Mouse (Mus musculus) midbrain, embryonic 13.5 days (tissue): Measurements from ENCODE around the gene Actl6b. TPM values are rescaled to one million over a fixed set of nuclear protein-coding genes. Genes with fewer than 3 reads are reported as not detected.
A peak's percentile ranks its signal among the peaks of the same experiment; 100 is the strongest.

Experiments
- ATAC-seq: fragments of 200-750 bp; cut with Nextera tagmentation; 2 replicates; pipeline ENCODE4 v1.8.0; 2017; ENCODE audit warnings: mild to moderate bottlenecking, moderate TSS enrichment, moderate library complexity
- H3K27ac ChIP-seq: fragments of 300-500 bp; sonication (generic); 2 replicates; pipeline ENCODE4 v1.5.1; 2015; ENCODE audit warnings: inconsistent platforms, mild to moderate bottlenecking, moderate library complexity
- H3K27me3 ChIP-seq: fragments of 300-500 bp; sonication (generic); 2 replicates; pipeline ENCODE4 v1.6.1; 2015; ENCODE audit warnings: mild to moderate bottlenecking, inconsistent platforms
- H3K36me3 ChIP-seq: fragments of 300-500 bp; sonication (generic); 2 replicates; pipeline ENCODE4 v1.6.1; 2015; ENCODE audit warnings: mild to moderate bottlenecking, inconsistent platforms
- H3K4me1 ChIP-seq: fragments of 300-500 bp; sonication (generic); replicated peaks from 2 replicates; pipeline ENCODE4 v1.6.1; 2015; ENCODE audit warnings: inconsistent platforms
- H3K4me2 ChIP-seq: fragments of 300-500 bp; sonication (generic); replicated peaks from 2 replicates; pipeline ENCODE4 v1.6.1; 2015; ENCODE audit warnings: moderate library complexity, mild to moderate bottlenecking, inconsistent platforms
- H3K4me3 ChIP-seq: fragments of 300-500 bp; sonication (generic); replicated peaks from 2 replicates; pipeline ENCODE4 v1.5.1; 2015; ENCODE audit warnings: mild to moderate bottlenecking, inconsistent platforms
- H3K9ac ChIP-seq: fragments of 300-500 bp; sonication (generic); replicated peaks from 2 replicates; pipeline ENCODE4 v1.6.1; 2015; ENCODE audit warnings: mild to moderate bottlenecking, inconsistent platforms
- H3K9me3 ChIP-seq: fragments of 300-500 bp; sonication (generic); 2 replicates; pipeline ENCODE4 v1.6.1; 2016; ENCODE audit warnings: mild to moderate bottlenecking, inconsistent platforms
- WGBS: fragments of 180-500 bp; shearing (Covaris S2); methylation state at CpG from one replicate; pipeline ENCODE4 v1.1.7; 2015; 5-methylcytosine and 5-hydroxymethylcytosine counted together
- polyA plus RNA-seq: library from polyadenylated mRNA; unstranded; fragments of >200 nt; fragmentation: Nextera tagmentation; extraction: Ambion mirVana; gene quantifications from 2 replicates; pipeline ENCODE4 v1.2.1, GENCODE M21; 2015

Actl6b gene
- 231 and 235 TPM in 2 replicates for polyA plus RNA-seq

DNA sequence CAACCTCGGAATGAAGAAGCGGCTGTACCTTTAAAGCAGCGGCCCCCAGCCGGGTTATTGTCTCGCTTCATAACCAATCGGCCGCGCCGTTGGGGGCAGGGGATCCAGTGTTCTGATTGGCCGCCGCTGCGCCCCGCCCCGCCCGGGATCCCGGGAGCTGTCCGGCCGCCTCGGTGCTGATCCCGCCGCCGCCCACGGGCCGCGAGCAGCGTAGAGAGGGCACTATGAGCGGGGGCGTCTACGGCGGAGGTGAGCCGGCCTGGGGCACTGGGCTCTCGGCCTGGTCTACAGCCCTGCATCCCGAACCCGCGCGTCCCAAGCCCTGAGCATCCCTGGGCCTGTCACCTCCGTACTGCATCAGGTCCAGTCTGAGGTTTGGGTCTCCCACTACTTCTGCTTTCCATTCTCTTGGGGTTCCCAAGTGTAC is at the start of gene Actl6b:
Gene Actl6b (plus strand): TSS at position 107 of the 427 bp plus-strand sequence.
- Histone ChIP-seq H3K4me3 (peak within 1 kb of the TSS; percentile 71), H3K4me2 (peak within 1 kb of the TSS; percentile 74), H3K27me3 (no peaks in the 10 kb centered on the region), H3K27ac (peak within 1 kb of the TSS; percentile 79), H3K9me3 (no peaks in the 10 kb centered on the region), H3K4me1 (peaks cover 13% of the 10 kb centered on the region), H3K9ac (peak within 1 kb of the TSS; percentile 87), H3K36me3 (no peaks in the 10 kb centered on the region)
- WGBS, result 1% methylated on average over 24 of the region's 37 CpGs
- peak; percentile 95 for ATAC-seq

DNA sequence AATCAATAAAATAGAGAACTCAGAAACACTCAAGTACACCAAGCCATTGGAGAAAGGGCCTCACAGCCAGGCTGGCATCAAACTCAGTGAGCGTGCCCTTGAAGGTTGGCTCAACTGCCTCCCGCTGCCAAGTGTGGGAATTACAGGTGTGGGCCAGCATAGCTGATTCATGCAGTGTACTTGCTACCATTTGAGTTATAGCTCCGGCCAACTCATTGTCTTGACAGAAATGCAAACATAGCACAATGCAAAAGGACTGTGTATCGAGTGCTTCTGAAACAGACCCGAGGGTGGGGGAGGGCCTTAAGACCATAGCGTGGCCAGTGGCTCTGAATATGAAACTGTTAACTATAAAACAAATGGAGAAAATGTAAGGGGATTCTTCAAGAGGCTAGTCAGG is 49.3 kb upstream of the Actl6b start:
- H3K27me3 ChIP-seq, result no peaks in the 10 kb centered on the region
- H3K36me3 ChIP-seq, result no peaks in the 10 kb centered on the region
- H3K9me3 ChIP-seq, result no peaks in the 10 kb centered on the region
- WGBS, result 86% methylated on average over 6 of the region's 6 CpGs
- no peak for ATAC-seq
- H3K4me2 ChIP-seq, result no peak overlapping the region
- no peak overlapping the region for H3K9ac ChIP-seq
- peaks cover 21% of the 10 kb centered on the region for H3K4me1 ChIP-seq
- H3K27ac ChIP-seq, result no peak overlapping the region
- H3K4me3 ChIP-seq, result no peak overlapping the region

DNA sequence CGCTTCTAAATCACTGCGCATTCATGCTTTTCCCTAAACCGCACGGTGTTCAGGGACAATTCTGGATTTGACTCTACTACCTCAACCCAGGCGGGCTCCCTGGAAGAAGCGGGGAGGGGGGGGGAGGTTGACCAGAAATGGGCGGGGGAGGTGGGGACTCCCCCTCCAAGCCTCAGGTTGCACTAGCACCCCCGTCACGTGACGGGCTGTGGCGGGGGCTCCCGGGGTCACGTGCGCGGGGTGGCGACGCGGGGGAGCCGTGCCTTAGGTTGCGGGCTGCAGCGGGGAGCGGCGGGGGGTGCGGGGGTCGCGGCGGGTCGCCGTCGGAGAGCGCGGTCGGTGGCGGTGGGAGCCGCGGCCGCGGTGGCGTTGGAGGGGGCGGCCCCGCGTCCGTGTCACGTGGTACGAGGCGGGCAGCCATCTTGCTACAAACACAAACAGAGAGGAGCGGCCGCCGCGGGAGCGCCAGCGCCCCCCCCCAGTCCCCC is 43.3 kb upstream of the Actl6b start:
- Histone ChIP-seq H3K9ac (peak overlapping the region; percentile 100), H3K36me3 (peaks cover 8% of the 10 kb centered on the region; the same call in 1 of the 2 replicates), H3K9me3 (no peaks in the 10 kb centered on the region), H3K4me1 (peaks cover 41% of the 10 kb centered on the region), H3K4me2 (peak overlapping the region; percentile 97), H3K27ac (peak overlapping the region; percentile 92), H3K27me3 (no peaks in the 10 kb centered on the region), H3K4me3 (peak overlapping the region; percentile 97)
- 2% methylated on average over 36 of the region's 52 CpGs for WGBS
- ATAC-seq, result peak; percentile 62

DNA sequence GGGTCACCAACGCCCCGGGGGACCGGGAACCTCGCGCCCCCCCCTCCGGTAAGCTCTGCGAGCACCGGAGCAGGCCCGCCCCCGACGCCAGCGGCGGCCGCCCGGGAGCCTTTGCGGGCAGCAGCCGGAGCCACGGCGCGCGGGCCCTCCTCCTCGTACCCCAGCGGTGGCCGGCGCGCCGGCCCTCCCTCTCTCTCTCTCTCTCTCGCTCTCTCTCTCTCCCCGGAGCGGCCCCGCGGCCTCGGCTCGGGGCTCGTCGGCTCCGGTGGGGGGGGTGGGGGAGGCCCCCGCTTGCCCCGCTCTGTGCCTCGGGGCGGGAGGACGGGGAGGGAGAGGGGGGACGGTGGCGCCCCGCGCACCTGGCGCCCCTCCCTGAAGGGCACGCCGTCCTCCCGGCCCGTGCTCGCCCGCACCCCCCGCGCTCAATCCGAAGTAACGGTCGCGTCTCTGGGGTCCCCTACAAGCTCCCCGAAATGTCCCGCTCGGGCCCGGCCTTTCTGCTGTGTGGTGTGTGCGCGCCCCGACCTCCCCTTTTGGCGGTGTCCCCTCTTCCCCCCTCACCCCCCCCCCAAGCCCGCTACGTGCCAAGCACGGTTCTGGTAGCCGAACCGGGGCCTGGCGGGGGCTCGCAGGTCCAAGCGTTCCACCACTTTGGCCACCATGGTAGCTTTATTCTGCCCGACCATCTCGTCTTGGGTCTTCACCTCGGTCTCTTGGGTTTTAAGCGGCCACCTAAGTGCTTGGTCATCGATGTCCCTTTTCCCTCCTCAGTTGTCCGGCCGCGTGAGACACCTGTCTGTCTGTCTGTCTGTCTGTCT is 42.5 kb upstream of the Actl6b start:
- ATAC-seq, result peak; percentile 51

DNA sequence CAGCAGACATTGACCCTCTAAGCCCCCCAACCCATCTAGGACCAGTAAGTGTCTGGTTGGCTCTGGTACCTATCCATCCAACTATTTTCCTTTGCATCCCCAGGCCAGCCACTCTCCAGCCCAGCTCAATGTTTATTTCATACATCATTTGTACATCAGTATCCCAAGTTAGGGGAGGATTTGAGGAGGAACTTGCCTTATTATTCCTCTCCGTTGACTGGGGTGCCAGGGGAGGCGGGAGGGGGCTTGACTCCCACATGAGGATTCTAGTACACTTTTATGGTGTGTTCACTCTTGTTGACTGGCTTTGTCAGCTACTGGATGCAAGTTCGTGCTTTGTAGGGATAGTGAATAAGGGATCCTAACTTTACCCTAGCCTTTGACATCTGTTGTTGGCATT is 41.6 kb upstream of the Actl6b start:
- WGBS, result 67% methylated on average over 3 of the region's 3 CpGs
- no peak for ATAC-seq
- H3K27me3 ChIP-seq, result no peaks in the 10 kb centered on the region
- peak overlapping the region; percentile 97 for H3K4me2 ChIP-seq
- no peaks in the 10 kb centered on the region for H3K9me3 ChIP-seq
- peak overlapping the region; percentile 100 for H3K9ac ChIP-seq
- H3K36me3 ChIP-seq, result peaks cover 8% of the 10 kb centered on the region; the same call in 1 of the 2 replicates
- peak overlapping the region; percentile 97 for H3K4me3 ChIP-seq
- peaks cover 46% of the 10 kb centered on the region for H3K4me1 ChIP-seq
- peak overlapping the region; percentile 92 for H3K27ac ChIP-seq

More for the DNA sequence above, 42.5 kb upstream of the Actl6b start:
- Histone ChIP-seq H3K4me1 (peaks cover 46% of the 10 kb centered on the region), H3K36me3 (peaks cover 8% of the 10 kb centered on the region; the same call in 1 of the 2 replicates), H3K27ac (peak overlapping the region; percentile 92), H3K9ac (peak overlapping the region; percentile 100), H3K4me3 (peak overlapping the region; percentile 97), H3K4me2 (peak overlapping the region; percentile 97), H3K27me3 (no peaks in the 10 kb centered on the region), H3K9me3 (no peaks in the 10 kb centered on the region)
- WGBS, result 1% methylated on average over 39 of the region's 83 CpGs

DNA sequence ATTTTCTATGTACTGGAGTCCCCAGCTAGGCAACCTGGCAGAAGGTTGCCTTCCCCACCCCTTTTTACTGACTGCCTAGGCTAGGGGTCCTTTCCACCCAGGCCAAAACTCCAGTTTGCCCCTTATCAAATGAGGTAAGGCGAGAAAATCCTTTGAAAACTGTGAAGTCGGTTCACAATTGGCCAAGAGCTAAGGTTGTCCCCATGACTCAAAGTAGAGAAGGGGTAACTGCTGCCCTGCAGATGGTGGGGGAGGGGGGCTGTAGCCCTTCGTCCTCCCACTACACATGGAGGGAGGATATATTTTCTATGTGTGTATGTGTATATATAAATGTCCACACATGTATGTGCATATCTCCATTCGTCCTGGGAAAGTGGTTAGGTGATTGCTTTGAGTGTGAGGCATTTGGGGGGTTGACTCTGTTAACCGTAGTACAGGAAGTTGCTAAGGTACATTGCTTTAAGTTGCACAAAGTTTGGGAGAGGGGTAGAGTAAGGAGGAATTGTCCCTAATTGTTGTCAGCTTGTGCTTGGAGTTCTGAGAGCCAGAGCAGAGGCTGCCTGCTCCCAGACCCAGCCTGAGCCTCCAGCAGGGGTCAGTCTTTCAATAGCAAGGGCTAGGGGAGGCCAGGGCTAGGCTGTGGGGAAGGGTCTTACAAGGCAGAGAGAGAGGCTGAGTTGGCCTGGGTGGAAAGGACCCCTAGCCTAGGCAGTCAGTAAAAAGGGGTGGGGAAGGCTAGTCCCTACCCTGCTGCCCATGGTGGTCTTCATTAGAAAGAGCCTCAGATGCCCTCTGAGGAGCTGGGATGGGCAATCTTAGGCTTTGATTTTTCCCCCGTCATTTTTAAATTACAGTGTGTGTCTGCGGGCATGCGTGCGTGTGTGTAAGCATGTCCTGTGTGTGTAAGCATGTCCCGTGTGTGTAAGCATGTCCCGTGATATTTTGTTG is 40.2 kb upstream of the Actl6b start:
- Histone ChIP-seq H3K27me3 (no peaks in the 10 kb centered on the region), H3K9me3 (no peaks in the 10 kb centered on the region), H3K4me2 (peak overlapping the region; percentile 97), H3K27ac (no peak overlapping the region), H3K9ac (peak overlapping the region; percentile 100), H3K4me3 (0 out of 2 replicates have a peak overlapping the region, but pooled peaks have one; percentile 97), H3K36me3 (peaks cover 15% of the 10 kb centered on the region), H3K4me1 (peaks cover 53% of the 10 kb centered on the region)
- WGBS, result 83% methylated on average over 11 of the region's 11 CpGs
- peak; percentile 61; the same call in 1 of the 2 replicates for ATAC-seq

DNA sequence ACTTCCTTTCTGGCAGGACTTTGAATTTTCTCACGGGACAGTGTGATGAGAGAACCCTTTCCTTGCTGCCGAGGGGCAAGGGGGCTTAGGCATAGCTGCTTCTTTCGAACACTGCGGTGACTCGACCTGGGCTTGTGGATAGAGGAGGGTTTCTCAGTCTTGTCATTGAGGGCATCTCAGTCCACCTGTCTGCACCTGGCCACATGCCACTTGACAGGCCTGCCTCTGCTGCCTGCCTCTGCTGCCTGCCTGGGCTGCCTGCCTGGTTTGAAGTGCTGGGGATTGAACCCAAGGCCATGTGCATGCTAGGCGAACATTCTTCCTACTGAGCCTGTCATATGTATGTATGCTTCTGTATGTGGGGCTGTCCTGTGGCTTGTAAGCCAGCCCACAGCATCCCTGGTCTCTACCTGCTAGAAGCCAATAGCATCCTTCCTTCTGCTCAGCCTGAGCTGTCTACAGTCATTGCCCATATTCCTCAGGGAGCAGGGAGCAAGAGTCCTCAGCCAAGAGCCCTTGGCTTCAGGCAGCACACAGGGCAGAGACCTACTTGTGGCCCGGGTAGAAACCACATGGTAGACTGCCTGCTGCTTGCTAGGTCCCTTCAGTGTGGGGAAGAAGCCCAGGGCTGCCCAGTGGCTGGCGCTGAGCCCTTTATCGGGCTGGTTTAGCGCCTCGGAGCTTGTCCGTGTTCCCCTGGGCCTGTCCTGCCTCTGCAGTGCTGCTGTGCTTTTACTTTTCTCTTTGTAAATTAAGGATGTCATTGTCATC is 39.2 kb upstream of the Actl6b start:
- Histone ChIP-seq H3K27ac (no peak overlapping the region), H3K4me2 (peak overlapping the region; percentile 97), H3K36me3 (peaks cover 25% of the 10 kb centered on the region), H3K9me3 (no peaks in the 10 kb centered on the region), H3K4me1 (peaks cover 53% of the 10 kb centered on the region), H3K27me3 (no peaks in the 10 kb centered on the region), H3K4me3 (no peak overlapping the region), H3K9ac (peak overlapping the region; percentile 100)
- 82% methylated on average over 12 of the region's 12 CpGs for WGBS
- no peak for ATAC-seq

DNA sequence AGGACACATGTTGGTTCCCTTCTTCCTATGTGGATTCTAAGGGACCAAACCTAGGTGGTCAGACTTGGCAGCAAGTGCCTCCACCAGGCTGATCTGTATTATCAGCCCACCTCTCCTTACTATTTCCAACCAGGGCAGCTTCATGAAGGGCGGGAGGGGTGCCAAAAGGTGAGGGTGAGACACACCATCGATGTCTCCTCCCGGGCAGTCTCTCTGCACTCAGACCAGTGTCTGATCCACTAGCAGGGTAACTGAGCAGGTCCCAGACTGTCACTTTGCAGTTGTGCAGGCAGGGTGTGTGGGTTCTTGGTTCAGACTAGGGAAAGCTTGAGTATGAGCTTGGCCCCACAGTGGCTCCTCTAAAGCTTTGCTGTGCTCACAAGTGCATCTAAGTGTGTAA is 38.5 kb upstream of the Actl6b start:
- Histone ChIP-seq H3K36me3 (peaks cover 32% of the 10 kb centered on the region), H3K27ac (no peak overlapping the region), H3K9me3 (no peaks in the 10 kb centered on the region), H3K4me1 (peaks cover 53% of the 10 kb centered on the region), H3K27me3 (no peaks in the 10 kb centered on the region), H3K4me2 (no peak overlapping the region), H3K4me3 (no peak overlapping the region), H3K9ac (peak overlapping the region; percentile 100; the same call in 1 of the 2 replicates)
- ATAC-seq, result no peak
- 94% methylated on average over 3 of the region's 3 CpGs for WGBS

DNA sequence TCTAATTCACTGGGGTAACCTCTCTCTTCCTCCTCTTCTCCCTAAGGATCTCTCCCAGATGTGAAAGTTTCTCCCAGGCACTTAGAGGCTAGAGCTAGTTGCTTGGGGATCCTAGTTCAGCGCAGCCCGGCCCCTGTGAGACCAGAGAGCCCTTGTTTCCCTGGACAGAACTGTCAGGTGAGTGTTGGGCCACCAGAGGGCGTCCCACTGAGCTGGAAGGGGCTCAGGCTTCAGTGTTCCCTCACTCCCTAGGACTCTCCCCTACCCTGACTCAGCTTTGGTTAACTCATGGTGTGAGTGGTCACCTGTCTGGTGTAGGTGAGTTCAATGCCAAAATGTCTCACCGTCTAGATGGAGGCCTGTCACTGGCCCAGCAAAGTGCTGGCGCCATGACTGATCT is 34.9 kb upstream of the Actl6b start, which contains the start of gene Gigyf1:
Gene Gigyf1 (plus strand): TSS at position 113 of the 400 bp plus-strand sequence.
- 78% methylated on average over 5 of the region's 5 CpGs for WGBS
- peak; percentile 31 for ATAC-seq
- Histone ChIP-seq H3K9ac (no peak within 1 kb of the TSS), H3K4me1 (peaks cover 29% of the 10 kb centered on the region), H3K27me3 (no peaks in the 10 kb centered on the region), H3K4me2 (no peak within 1 kb of the TSS), H3K27ac (no peak within 1 kb of the TSS), H3K36me3 (peaks cover 68% of the 10 kb centered on the region), H3K9me3 (no peaks in the 10 kb centered on the region), H3K4me3 (no peak within 1 kb of the TSS)

DNA sequence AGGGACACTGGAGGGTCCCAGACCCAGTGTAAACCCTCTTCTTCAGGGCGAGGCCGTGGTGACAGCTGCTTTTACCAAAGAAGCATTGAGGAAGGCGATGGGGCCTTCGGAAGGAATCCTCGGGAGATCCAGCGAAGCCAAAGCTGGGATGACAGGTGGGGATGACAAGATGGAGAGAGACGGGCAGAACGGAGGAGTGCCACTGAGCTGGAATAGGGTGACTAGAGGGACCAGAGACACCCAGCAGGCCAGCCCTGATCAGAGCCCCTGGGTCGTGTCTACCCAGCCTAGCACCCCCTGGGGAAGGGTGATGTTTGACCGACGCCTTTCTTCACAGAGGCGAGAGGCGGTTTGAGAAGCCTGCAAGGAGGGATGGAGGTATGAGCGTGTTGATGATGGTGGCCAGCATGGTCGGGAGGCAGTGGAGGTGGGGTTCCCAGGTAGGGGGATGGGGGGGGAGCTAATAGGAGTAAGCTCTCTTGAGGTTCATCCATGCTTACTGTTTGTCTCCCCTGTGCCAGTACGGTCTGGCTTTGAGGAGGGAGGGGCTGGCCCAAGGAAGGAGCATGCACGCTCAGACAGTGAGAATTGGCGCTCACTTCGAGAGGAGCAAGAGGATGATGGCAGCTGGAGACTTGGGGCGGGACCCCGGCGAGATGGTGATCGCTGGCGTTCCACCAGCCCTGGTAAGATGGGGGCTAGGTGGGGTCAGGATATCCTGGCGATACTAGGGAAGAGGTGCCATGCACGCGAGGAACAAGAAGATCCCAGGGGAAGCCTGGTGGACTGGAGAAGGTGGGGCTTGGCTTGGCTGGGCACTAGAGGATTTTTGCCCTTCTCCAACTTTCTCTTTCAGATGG is 33.4 kb upstream of the Actl6b start:
- Histone ChIP-seq H3K4me3 (no peak overlapping the region), H3K9me3 (no peaks in the 10 kb centered on the region), H3K27ac (no peak overlapping the region), H3K4me1 (peaks cover 14% of the 10 kb centered on the region), H3K27me3 (no peaks in the 10 kb centered on the region), H3K9ac (no peak overlapping the region; the same call in 1 of the 2 replicates), H3K36me3 (peaks cover 75% of the 10 kb centered on the region), H3K4me2 (no peak overlapping the region)
- 92% methylated on average over 27 of the region's 27 CpGs for WGBS
- ATAC-seq, result no peak
